Mouse (Mus musculus): Measurements from ENCODE around the gene Mup15.
"Not testable (repeated sequence)": the region's sequence is repeated elsewhere in the genome, so short reads cannot be mapped to it uniquely, and the experiment has no call there.

Mup15 gene

GRCm38 (mm10) chr4:61439643-61440042, at the start of gene Mup15:
Mup15 (minus strand) TSS chr4:61439743.
- not testable (repeated sequence) for DNase-seq

Measured in kidney, postnatal 25 days (tissue).